Mouse (Mus musculus): ENCODE results near the gene Hsph1. TPM values are rescaled to one million over a fixed set of nuclear protein-coding genes. Genes with fewer than 3 reads are reported as not detected.

Gene Hsph1
- polyA plus RNA-seq, 2 experiments: 23.5 to 33.5 TPM

DNA sequence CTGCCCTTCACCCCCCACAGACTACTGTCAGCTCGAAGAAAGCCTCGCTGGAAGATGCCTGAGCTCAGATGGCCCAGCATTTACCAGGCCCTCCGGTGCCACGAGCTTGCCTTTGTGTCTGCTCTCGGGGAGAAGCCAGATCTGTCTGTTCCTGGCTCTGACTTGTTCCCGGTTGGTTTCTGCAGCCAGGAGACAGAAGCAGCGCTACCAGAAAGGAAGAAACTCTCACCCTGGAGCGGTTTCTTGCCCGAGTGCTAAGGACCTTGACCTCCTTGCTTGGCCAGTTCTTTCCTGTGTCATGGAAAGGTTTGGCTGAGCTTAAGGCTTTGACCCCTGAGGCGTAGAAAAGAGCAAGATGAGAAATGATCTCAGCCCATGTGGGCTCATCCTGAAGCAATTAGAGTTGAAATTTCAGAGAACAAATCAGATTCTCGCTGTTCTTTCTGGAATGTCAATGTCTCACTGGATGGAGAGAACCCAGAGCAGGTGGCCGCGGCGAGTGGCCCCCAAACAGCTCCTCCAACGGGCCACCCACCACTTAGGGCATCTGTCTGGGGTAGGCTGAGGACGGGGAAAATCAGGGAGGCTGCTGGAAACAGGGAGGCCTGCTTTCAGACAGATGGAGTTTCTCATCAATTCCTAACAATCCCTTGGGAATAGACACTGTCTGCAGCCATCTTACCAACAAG lies 24.6 kb downstream of the Hsph1 start:
- no peak for TF ChIP-seq CTCF (IDR thresholded peaks at IDR 0.05; ENCODE audit: low read depth)
- TF ChIP-seq EP300 (IDR thresholded peaks at IDR 0.05; ENCODE audit: low read depth): no peak
- Histone ChIP-seq H3K27ac (no peak overlapping the region), H3K4me1 (replicated peaks; ENCODE audit: control insufficient read depth in 2 of 2, insufficient read depth in 2 of 2, low read length in 1 of 2) (no peaks in the 10 kb centered on the region), H3K36me3 (replicated peaks; ENCODE audit: control insufficient read depth, insufficient read depth, low read depth) (peaks cover under 1% of the 10 kb centered on the region), H3K27me3 (ENCODE audit: control insufficient read depth, insufficient read depth, low read length) (no peaks in the 10 kb centered on the region), H3K4me3 (ENCODE audit: insufficient read depth in 1 of 2, low read depth in 2 of 2, low read length in 2 of 2) (no peak overlapping the region), H3K9ac (replicated peaks) (no peak overlapping the region), H3K9me3 (ENCODE audit: control insufficient read depth, low read length) (no peaks in the 10 kb centered on the region), H3K4me2 (ENCODE audit: low read depth) (no peak overlapping the region)
- ATAC-seq (ENCODE audit: insufficient read depth) (no peak), DNase-seq (ENCODE audit: low read depth in 3 of 3, low spot score in 3 of 3) (no peak)
- 61% methylated on average over 16 of the region's 16 CpGs for WGBS (ENCODE audit: insufficient replicate concordance)

DNA sequence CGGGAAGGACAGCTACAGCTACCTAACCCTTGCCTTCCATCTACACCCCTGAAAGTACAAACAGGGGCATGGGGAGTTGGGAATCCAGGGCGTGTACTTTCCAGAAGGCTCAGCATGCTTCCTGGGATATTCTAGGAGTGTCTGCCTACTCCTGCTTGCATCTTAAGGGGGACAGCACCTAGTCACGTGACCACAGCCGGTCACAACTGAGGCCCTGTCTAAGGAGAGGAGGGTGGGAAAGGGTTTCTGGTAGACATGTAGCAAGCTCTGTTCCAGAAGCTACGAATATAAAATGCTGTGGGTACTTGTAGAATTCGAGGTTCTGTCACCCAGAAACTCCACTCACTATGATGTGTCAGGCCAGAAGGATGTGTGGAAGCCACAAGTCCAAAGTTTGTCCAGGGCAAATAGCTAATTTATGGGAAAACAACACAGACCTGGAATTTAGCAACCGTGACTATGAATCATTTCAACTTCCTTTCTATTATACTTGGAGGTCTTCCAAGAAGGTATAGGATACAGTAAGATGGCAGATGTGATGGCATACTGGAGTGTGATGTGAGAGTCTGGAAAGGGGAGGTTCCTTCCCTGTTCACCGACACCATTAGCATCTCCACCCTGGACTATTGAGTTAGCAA lies 29.0 kb downstream of the Hsph1 start:
- no peaks in the 10 kb centered on the region for H3K4me1 ChIP-seq (replicated peaks; ENCODE audit: control insufficient read depth in 2 of 2, insufficient read depth in 2 of 2, low read length in 1 of 2)
- H3K4me2 ChIP-seq (ENCODE audit: low read depth): no peak overlapping the region
- H3K9ac ChIP-seq (replicated peaks): no peak overlapping the region
- no peaks in the 10 kb centered on the region for H3K36me3 ChIP-seq (replicated peaks; ENCODE audit: control insufficient read depth, insufficient read depth, low read depth)
- ATAC-seq (ENCODE audit: insufficient read depth) (no peak), DNase-seq (ENCODE audit: low read depth in 3 of 3, low spot score in 3 of 3) (no peak)
- no peak for TF ChIP-seq CTCF (IDR thresholded peaks at IDR 0.05; ENCODE audit: low read depth)
- TF ChIP-seq EP300 (IDR thresholded peaks at IDR 0.05; ENCODE audit: low read depth): no peak
- H3K9me3 ChIP-seq (ENCODE audit: control insufficient read depth, low read length): no peaks in the 10 kb centered on the region
- H3K27ac ChIP-seq: no peak overlapping the region
- WGBS (ENCODE audit: insufficient replicate concordance): 61% methylated on average over 8 of the region's 8 CpGs
- no peak overlapping the region for H3K4me3 ChIP-seq (ENCODE audit: insufficient read depth in 1 of 2, low read depth in 2 of 2, low read length in 2 of 2)
- H3K27me3 ChIP-seq (ENCODE audit: control insufficient read depth, insufficient read depth, low read length): no peaks in the 10 kb centered on the region

DNA sequence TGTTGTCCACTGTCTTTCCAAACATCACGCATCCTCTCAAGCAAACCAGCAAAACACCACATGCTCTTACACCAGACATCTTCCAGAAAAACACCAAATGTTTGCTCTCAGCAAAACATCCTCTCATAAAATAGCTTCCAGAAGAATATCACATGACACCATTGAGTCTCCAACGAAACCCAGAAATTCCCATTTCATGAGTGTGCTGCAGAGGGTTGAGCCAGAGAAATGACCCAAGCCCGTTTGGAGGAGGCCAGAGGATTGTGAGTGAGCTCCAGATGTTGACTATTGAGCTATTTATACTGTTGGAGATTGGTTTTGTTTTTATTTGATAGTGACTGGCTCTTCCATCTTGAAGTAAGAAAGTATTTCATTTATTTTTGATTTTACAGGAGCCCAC lies 32.9 kb downstream of the Hsph1 start:
- 43% methylated on average over 3 of the region's 3 CpGs for WGBS (ENCODE audit: insufficient replicate concordance)
- Histone ChIP-seq H3K4me3 (ENCODE audit: insufficient read depth in 1 of 2, low read depth in 2 of 2, low read length in 2 of 2) (no peak overlapping the region), H3K27me3 (ENCODE audit: control insufficient read depth, insufficient read depth, low read length) (no peaks in the 10 kb centered on the region), H3K36me3 (replicated peaks; ENCODE audit: control insufficient read depth, insufficient read depth, low read depth) (no peaks in the 10 kb centered on the region), H3K27ac (no peak overlapping the region), H3K9ac (replicated peaks) (no peak overlapping the region), H3K4me1 (replicated peaks; ENCODE audit: control insufficient read depth in 2 of 2, insufficient read depth in 2 of 2, low read length in 1 of 2) (no peaks in the 10 kb centered on the region), H3K4me2 (ENCODE audit: low read depth) (no peak overlapping the region), H3K9me3 (ENCODE audit: control insufficient read depth, low read length) (no peaks in the 10 kb centered on the region)
- no peak for TF ChIP-seq CTCF (IDR thresholded peaks at IDR 0.05; ENCODE audit: low read depth)
- TF ChIP-seq EP300 (IDR thresholded peaks at IDR 0.05; ENCODE audit: low read depth): no peak
- ATAC-seq (ENCODE audit: insufficient read depth): no peak
- DNase-seq (ENCODE audit: low read depth in 3 of 3, low spot score in 3 of 3): no peak

DNA sequence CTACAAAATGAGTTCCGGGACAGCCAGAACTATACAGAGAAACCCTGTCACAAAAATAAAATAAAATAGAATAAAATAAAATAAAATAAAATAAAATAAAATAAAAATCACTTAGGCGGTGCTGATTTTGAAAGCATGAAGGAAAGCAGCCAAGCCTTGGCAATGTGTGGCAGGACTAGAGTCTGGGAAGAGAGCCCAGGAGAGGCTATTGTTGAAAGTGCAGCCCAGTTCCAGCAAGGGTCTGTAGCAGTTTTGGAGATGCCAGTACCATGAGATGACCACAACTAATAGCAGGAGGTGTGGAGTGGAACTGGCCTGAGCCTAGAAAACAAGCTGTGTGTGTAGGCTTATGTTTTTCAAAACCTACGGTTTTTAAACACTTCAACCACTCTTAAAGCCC lies 34.2 kb downstream of the Hsph1 start:
- Histone ChIP-seq H3K4me2 (ENCODE audit: low read depth) (no peak overlapping the region), H3K9ac (replicated peaks) (no peak overlapping the region), H3K27me3 (ENCODE audit: control insufficient read depth, insufficient read depth, low read length) (no peaks in the 10 kb centered on the region), H3K4me3 (ENCODE audit: insufficient read depth in 1 of 2, low read depth in 2 of 2, low read length in 2 of 2) (no peak overlapping the region), H3K36me3 (replicated peaks; ENCODE audit: control insufficient read depth, insufficient read depth, low read depth) (no peaks in the 10 kb centered on the region), H3K9me3 (ENCODE audit: control insufficient read depth, low read length) (no peaks in the 10 kb centered on the region), H3K27ac (no peak overlapping the region), H3K4me1 (replicated peaks; ENCODE audit: control insufficient read depth in 2 of 2, insufficient read depth in 2 of 2, low read length in 1 of 2) (no peaks in the 10 kb centered on the region)
- DNase-seq (ENCODE audit: low read depth in 3 of 3, low spot score in 3 of 3) (no peak), ATAC-seq (ENCODE audit: insufficient read depth) (no peak)
- WGBS (ENCODE audit: insufficient replicate concordance): 76% methylated on average over 3 of the region's 3 CpGs
- TF ChIP-seq CTCF (IDR thresholded peaks at IDR 0.05; ENCODE audit: low read depth) (no peak), EP300 (IDR thresholded peaks at IDR 0.05; ENCODE audit: low read depth) (no peak)

DNA sequence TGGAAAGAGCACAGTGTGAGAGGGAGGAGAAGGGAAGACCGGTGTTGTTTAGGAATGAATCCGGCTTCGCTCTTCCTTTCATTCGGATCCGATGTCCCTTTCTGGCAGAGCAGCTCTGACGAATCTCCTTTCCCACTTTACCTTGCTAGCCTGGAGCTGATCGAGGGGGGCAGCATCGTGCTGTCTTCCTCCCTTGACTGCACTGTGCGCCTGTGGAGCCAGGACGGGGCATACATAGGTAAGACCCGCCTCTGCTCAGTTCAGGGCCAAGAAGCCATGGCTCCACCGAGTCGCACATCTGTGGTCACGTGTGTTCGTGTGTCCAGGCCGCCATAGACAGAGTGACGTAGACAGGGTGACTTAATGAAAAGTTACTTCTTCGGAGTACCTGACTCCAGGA lies 38.8 kb downstream of the Hsph1 start:
- Histone ChIP-seq H3K9ac (replicated peaks) (no peak overlapping the region), H3K4me3 (ENCODE audit: insufficient read depth in 1 of 2, low read depth in 2 of 2, low read length in 2 of 2) (no peak overlapping the region), H3K27ac (no peak overlapping the region), H3K9me3 (ENCODE audit: control insufficient read depth, low read length) (no peaks in the 10 kb centered on the region), H3K4me1 (replicated peaks; ENCODE audit: control insufficient read depth in 2 of 2, insufficient read depth in 2 of 2, low read length in 1 of 2) (no peaks in the 10 kb centered on the region), H3K4me2 (ENCODE audit: low read depth) (no peak overlapping the region), H3K27me3 (ENCODE audit: control insufficient read depth, insufficient read depth, low read length) (no peaks in the 10 kb centered on the region), H3K36me3 (replicated peaks; ENCODE audit: control insufficient read depth, insufficient read depth, low read depth) (no peaks in the 10 kb centered on the region)
- WGBS (ENCODE audit: insufficient replicate concordance): 52% methylated on average over 18 of the region's 18 CpGs
- DNase-seq (ENCODE audit: low read depth in 3 of 3, low spot score in 3 of 3) (no peak), ATAC-seq (ENCODE audit: insufficient read depth) (no peak)
- TF ChIP-seq CTCF (IDR thresholded peaks at IDR 0.05; ENCODE audit: low read depth): no peak
- TF ChIP-seq EP300 (IDR thresholded peaks at IDR 0.05; ENCODE audit: low read depth): no peak

Measured in liver, embryonic 14.5 days (tissue).